Mouse (Mus musculus): ENCODE data around the gene Fgf23. TPM values are rescaled to one million over a fixed set of nuclear protein-coding genes. Genes with fewer than 3 reads are reported as not detected.

The Fgf23 gene
- total RNA-seq (2014; rRNA removed) (0.33 and 0.77 TPM in 2 replicates), polyA plus RNA-seq (2015; fragmentation: Nextera tagmentation; extraction: Ambion mirVana) (0.38 and 0.63 TPM in 2 replicates)

DNA sequence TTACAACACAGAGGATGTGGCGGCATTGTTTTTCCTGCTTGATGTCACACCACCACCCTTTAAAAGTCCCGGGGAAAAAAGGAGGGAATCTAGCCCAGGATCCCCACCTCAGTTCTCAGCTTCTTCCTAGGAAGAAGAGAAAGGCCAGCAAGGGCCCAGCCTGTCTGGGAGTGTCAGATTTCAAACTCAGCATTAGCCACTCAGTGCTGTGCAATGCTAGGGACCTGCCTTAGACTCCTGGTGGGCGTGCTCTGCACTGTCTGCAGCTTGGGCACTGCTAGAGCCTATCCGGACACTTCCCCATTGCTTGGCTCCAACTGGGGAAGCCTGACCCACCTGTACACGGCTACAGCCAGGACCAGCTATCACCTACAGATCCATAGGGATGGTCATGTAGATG, at the start of gene Fgf23:
Gene Fgf23 (plus strand): TSS at position 86 of the 400 bp plus-strand sequence.
- Histone ChIP-seq H3K27ac (ENCODE audit: low read depth, low read length) (no peak within 1 kb of the TSS), H3K4me2 (ENCODE audit: low read depth, low read length, poor library complexity, severe bottlenecking) (no peak within 1 kb of the TSS), H3K4me3 (ENCODE audit: low read depth, low read length) (no peak within 1 kb of the TSS), H3K9me3 (ENCODE audit: low read length) (no peaks in the 10 kb centered on the region), H3K4me1 (ENCODE audit: insufficient read depth, low read length) (no peaks in the 10 kb centered on the region), H3K9ac (replicated peaks; ENCODE audit: low read length, poor library complexity, severe bottlenecking) (no peak within 1 kb of the TSS), H3K36me3 (ENCODE audit: insufficient read depth, low read length) (no peaks in the 10 kb centered on the region), H3K27me3 (ENCODE audit: insufficient read depth, low read length) (no peaks in the 10 kb centered on the region)
- no peak for ATAC-seq (ENCODE audit: low FRiP score)
- 15% methylated on average over 5 of the region's 5 CpGs for WGBS
- TF ChIP-seq CTCF (IDR thresholded peaks at IDR 0.05), result no peak
- no peak for DNase-seq (ENCODE audit: low spot score)

DNA sequence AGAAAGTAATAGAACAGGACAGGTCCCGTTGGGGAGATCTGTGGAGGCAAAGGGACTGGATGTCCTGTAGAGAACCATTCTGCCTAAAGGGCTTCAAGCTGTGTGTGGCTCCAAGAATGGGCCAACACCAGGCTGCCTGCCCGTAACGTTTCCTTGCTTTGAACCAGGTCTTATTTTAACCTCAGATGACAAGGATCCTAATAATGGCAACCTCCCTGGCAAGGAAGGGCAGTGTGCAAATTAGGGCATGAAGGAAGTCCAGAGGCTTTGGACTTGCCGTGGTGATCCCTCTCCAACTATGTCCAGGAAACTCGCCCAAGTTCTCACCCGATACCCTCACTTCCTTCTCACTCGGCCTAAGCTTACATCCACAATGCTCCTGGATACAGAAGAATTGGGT, 47.9 kb upstream of the Fgf23 start:
- no peak overlapping the region for H3K9ac ChIP-seq (replicated peaks; ENCODE audit: low read length, poor library complexity, severe bottlenecking)
- no peaks in the 10 kb centered on the region for H3K4me1 ChIP-seq (ENCODE audit: insufficient read depth, low read length)
- H3K36me3 ChIP-seq (ENCODE audit: insufficient read depth, low read length), result no peaks in the 10 kb centered on the region
- no peak for DNase-seq (ENCODE audit: low spot score)
- 73% methylated on average over 7 of the region's 7 CpGs for WGBS
- H3K27me3 ChIP-seq (ENCODE audit: insufficient read depth, low read length), result no peaks in the 10 kb centered on the region; the same call in 1 of the 2 replicates
- TF ChIP-seq CTCF (IDR thresholded peaks at IDR 0.05), result no peak
- no peak for ATAC-seq (ENCODE audit: low FRiP score)
- no peak overlapping the region for H3K4me3 ChIP-seq (ENCODE audit: low read depth, low read length)
- H3K4me2 ChIP-seq (ENCODE audit: low read depth, low read length, poor library complexity, severe bottlenecking), result no peak overlapping the region
- H3K9me3 ChIP-seq (ENCODE audit: low read length), result no peaks in the 10 kb centered on the region
- H3K27ac ChIP-seq (ENCODE audit: low read depth, low read length), result no peak overlapping the region

- ATAC-seq (ENCODE audit: low FRiP score), result no peak
- no peak overlapping the region for H3K27ac ChIP-seq (ENCODE audit: low read depth, low read length)
- H3K36me3 ChIP-seq (ENCODE audit: insufficient read depth, low read length), result no peaks in the 10 kb centered on the region
- H3K27me3 ChIP-seq (ENCODE audit: insufficient read depth, low read length), result no peaks in the 10 kb centered on the region
- H3K9me3 ChIP-seq (ENCODE audit: low read length), result no peaks in the 10 kb centered on the region
- peak; percentile 63 for TF ChIP-seq CTCF (IDR thresholded peaks at IDR 0.05)
- no peak overlapping the region for H3K9ac ChIP-seq (replicated peaks; ENCODE audit: low read length, poor library complexity, severe bottlenecking)
- peak; percentile 39 for DNase-seq (ENCODE audit: low spot score)
- no peak overlapping the region for H3K4me2 ChIP-seq (ENCODE audit: low read depth, low read length, poor library complexity, severe bottlenecking)
- H3K4me1 ChIP-seq (ENCODE audit: insufficient read depth, low read length), result no peaks in the 10 kb centered on the region
- no peak overlapping the region for H3K4me3 ChIP-seq (ENCODE audit: low read depth, low read length)
- WGBS, result 38% methylated on average over 10 of the region's 10 CpGs
Observed at GRCm38 (mm10) chr6:127034760-127035159, 37.9 kb upstream of the Fgf23 start.

- Histone ChIP-seq H3K4me3 (ENCODE audit: low read depth, low read length) (no peak overlapping the region), H3K9ac (replicated peaks; ENCODE audit: low read length, poor library complexity, severe bottlenecking) (no peak overlapping the region), H3K4me1 (ENCODE audit: insufficient read depth, low read length) (no peaks in the 10 kb centered on the region), H3K36me3 (ENCODE audit: insufficient read depth, low read length) (no peaks in the 10 kb centered on the region), H3K4me2 (ENCODE audit: low read depth, low read length, poor library complexity, severe bottlenecking) (no peak overlapping the region), H3K27me3 (ENCODE audit: insufficient read depth, low read length) (no peaks in the 10 kb centered on the region), H3K9me3 (ENCODE audit: low read length) (no peaks in the 10 kb centered on the region), H3K27ac (ENCODE audit: low read depth, low read length) (no peak overlapping the region)
- no peak for TF ChIP-seq CTCF (IDR thresholded peaks at IDR 0.05)
- 61% methylated on average over 6 of the region's 6 CpGs for WGBS
- no peak for ATAC-seq (ENCODE audit: low FRiP score)
- DNase-seq (ENCODE audit: low spot score), result peak; percentile 78
Observed at GRCm38 (mm10) chr6:127044909-127045308, 27.8 kb upstream of the Fgf23 start.

DNA sequence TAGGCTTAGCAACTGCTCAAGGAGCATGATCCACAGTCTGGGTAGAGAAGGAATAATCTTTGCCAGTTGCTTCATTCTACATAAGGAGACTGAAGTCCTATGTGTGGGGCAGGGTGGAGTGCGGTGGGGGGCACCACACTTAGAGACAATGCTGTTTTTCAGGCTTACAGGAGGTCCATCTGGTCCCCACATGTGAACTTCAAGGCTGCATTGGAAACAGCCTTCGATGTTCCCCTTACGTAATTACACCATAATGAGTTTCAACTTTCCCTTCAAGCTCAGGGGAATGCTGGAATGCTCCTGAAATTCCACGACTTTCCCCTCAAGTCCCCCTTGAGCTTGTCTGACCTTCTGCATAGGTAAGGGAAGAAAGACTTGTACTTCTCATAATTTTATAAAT, 21.9 kb upstream of the Fgf23 start:
- TF ChIP-seq CTCF (IDR thresholded peaks at IDR 0.05), result no peak
- no peak overlapping the region for H3K9ac ChIP-seq (replicated peaks; ENCODE audit: low read length, poor library complexity, severe bottlenecking)
- H3K9me3 ChIP-seq (ENCODE audit: low read length), result no peaks in the 10 kb centered on the region
- H3K27me3 ChIP-seq (ENCODE audit: insufficient read depth, low read length), result no peaks in the 10 kb centered on the region
- H3K4me2 ChIP-seq (ENCODE audit: low read depth, low read length, poor library complexity, severe bottlenecking), result no peak overlapping the region
- H3K27ac ChIP-seq (ENCODE audit: low read depth, low read length), result no peak overlapping the region
- no peaks in the 10 kb centered on the region for H3K4me1 ChIP-seq (ENCODE audit: insufficient read depth, low read length)
- no peak overlapping the region for H3K4me3 ChIP-seq (ENCODE audit: low read depth, low read length)
- no peak for DNase-seq (ENCODE audit: low spot score)
- 79% methylated on average over 4 of the region's 4 CpGs for WGBS
- no peak for ATAC-seq (ENCODE audit: low FRiP score)
- H3K36me3 ChIP-seq (ENCODE audit: insufficient read depth, low read length), result no peaks in the 10 kb centered on the region

DNA sequence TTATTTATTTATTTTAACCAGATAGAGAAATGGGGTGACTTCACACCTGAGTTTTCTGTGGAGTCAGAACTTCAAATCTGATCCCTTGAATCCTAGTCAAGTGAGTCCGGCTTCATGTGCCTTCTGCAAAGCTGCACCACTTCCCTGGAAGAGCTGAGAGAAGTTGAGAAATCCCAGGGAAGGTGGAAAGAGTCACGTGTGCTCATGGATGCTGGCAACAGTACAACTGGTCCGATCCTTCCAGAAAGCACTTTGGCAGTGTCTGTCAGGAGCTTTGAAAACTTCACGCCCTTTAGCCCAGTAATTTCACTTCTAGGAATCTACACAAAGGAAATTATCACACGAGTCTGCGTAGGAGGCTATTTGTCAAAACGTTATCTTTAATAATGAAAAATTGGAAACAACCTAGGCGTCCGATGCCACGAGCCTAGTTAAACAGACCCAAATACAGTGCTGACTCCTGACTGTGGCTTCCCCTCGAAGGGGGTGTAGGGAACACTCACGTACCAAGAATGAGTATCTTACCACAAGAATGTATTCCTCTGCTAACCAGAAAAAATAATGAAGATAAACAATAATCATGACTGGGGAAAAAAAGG, 15.6 kb upstream of the Fgf23 start:
- DNase-seq (ENCODE audit: low spot score) (no peak), ATAC-seq (ENCODE audit: low FRiP score) (no peak)
- no peaks in the 10 kb centered on the region for H3K9me3 ChIP-seq (ENCODE audit: low read length)
- no peak overlapping the region for H3K4me2 ChIP-seq (ENCODE audit: low read depth, low read length, poor library complexity, severe bottlenecking)
- no peak overlapping the region for H3K4me3 ChIP-seq (ENCODE audit: low read depth, low read length)
- TF ChIP-seq CTCF (IDR thresholded peaks at IDR 0.05), result no peak
- WGBS, result 85% methylated on average over 12 of the region's 12 CpGs
- no peak overlapping the region for H3K27ac ChIP-seq (ENCODE audit: low read depth, low read length)
- no peaks in the 10 kb centered on the region for H3K4me1 ChIP-seq (ENCODE audit: insufficient read depth, low read length)
- no peaks in the 10 kb centered on the region for H3K36me3 ChIP-seq (ENCODE audit: insufficient read depth, low read length)
- H3K27me3 ChIP-seq (ENCODE audit: insufficient read depth, low read length), result no peaks in the 10 kb centered on the region
- no peak overlapping the region for H3K9ac ChIP-seq (replicated peaks; ENCODE audit: low read length, poor library complexity, severe bottlenecking)
